Mouse (Mus musculus) forebrain, embryonic 11.5 days (tissue): Measurements from ENCODE around the gene Lpp. TPM values are rescaled to one million over a fixed set of nuclear protein-coding genes. Genes with fewer than 3 reads are reported as not detected.

ENCODE experiments used
- ATAC-seq: fragments of 200-750 bp; cut with Nextera tagmentation; replicated peaks from 2 replicates; pipeline ENCODE4 v1.8.0; 2017; ENCODE audit warnings: moderate TSS enrichment; ENCODE audit not compliant: low FRiP score
- DNase-seq: peaks from one replicate; pipeline ENCODE4 v3.0.0-alpha.2; 2017; ENCODE audit warnings: low spot score
- H3K27ac ChIP-seq: fragments of 300-500 bp; sonication (generic); 2 replicates; pipeline ENCODE4 v1.5.1; 2014; ENCODE audit warnings: low read depth, low read length
- H3K27me3 ChIP-seq: fragments of 300-500 bp; sonication (generic); 2 replicates; pipeline ENCODE4 v1.6.1; 2014; ENCODE audit warnings: mild to moderate bottlenecking, low read length, mixed read lengths; ENCODE audit not compliant: control insufficient read depth, insufficient read depth
- H3K36me3 ChIP-seq: fragments of 300-500 bp; sonication (generic); 2 replicates; pipeline ENCODE4 v1.6.1; 2014; ENCODE audit warnings: mild to moderate bottlenecking, low read length, moderate library complexity, mixed read lengths; ENCODE audit not compliant: control insufficient read depth, insufficient read depth
- H3K4me1 ChIP-seq: fragments of 300-500 bp; sonication (generic); replicated peaks from 2 replicates; pipeline ENCODE4 v1.6.1; 2014; ENCODE audit warnings: low read length, mixed read lengths; ENCODE audit not compliant: control insufficient read depth, insufficient read depth
- H3K4me2 ChIP-seq: fragments of 300-500 bp; sonication (generic); 2 replicates; pipeline ENCODE4 v1.6.1; 2014; ENCODE audit warnings: low read depth, mild to moderate bottlenecking, low read length, moderate library complexity, mixed read lengths; ENCODE audit not compliant: severe bottlenecking
- H3K4me3 ChIP-seq: fragments of 300-500 bp; sonication (generic); 2 replicates; pipeline ENCODE4 v1.5.1; 2014; ENCODE audit warnings: low read depth, low read length
- H3K9ac ChIP-seq: fragments of 300-500 bp; sonication (generic); 2 replicates; pipeline ENCODE4 v1.6.1; 2014; ENCODE audit warnings: low read length
- H3K9me3 ChIP-seq: fragments of 300-500 bp; sonication (generic); 2 replicates; pipeline ENCODE4 v1.6.1; 2016; ENCODE audit warnings: low read length, mixed read lengths; ENCODE audit not compliant: control insufficient read depth
- WGBS: fragments of 180-500 bp; shearing (Covaris S2); extraction: QIAGEN DNeasy Blood & Tissue Kit; methylation state at CpG from one replicate; pipeline ENCODE4 v1.1.7; 2014; 5-methylcytosine and 5-hydroxymethylcytosine counted together
- polyA plus RNA-seq: library from polyadenylated mRNA; unstranded; fragments of >200 nt; fragmentation: Nextera tagmentation; extraction: Ambion mirVana; gene quantifications from 2 replicates; pipeline ENCODE4 v1.2.1, GENCODE M21; 2014

Lpp gene
- polyA plus RNA-seq, 1 experiment from 2014 or later: 22.1 TPM

GRCm38 (mm10) chr16:24560998-24561397 lies 167.7 kb downstream of the Lpp start:
- ATAC-seq: no peak
- WGBS: 89% methylated on average over 2 of the region's 2 CpGs
- H3K27me3 ChIP-seq: no peaks in the 10 kb centered on the region

GRCm38 (mm10) chr16:24561602-24562001 lies 168.3 kb downstream of the Lpp start:
- DNase-seq: no peak
- 0 out of 2 replicates have a peak, but pooled peaks cover 2% of the 10 kb centered on the region for H3K4me1 ChIP-seq
- H3K27ac ChIP-seq: no peak overlapping the region
- no peak overlapping the region for H3K4me3 ChIP-seq
- H3K9ac ChIP-seq: no peak overlapping the region
- no peak for ATAC-seq
- no peaks in the 10 kb centered on the region for H3K9me3 ChIP-seq
- H3K4me2 ChIP-seq: no peak overlapping the region
- 78% methylated on average over 4 of the region's 4 CpGs for WGBS
- no peaks in the 10 kb centered on the region for H3K27me3 ChIP-seq
- H3K36me3 ChIP-seq: no peaks in the 10 kb centered on the region

More at GRCm38 (mm10) chr16:24560998-24561397, 167.7 kb downstream of the Lpp start:
- Histone ChIP-seq H3K4me1 (no peaks in the 10 kb centered on the region), H3K4me3 (no peak overlapping the region), H3K36me3 (no peaks in the 10 kb centered on the region), H3K4me2 (no peak overlapping the region), H3K9ac (no peak overlapping the region), H3K9me3 (no peaks in the 10 kb centered on the region), H3K27ac (no peak overlapping the region)
- no peak for DNase-seq

- 82% methylated on average over 7 of the region's 7 CpGs for WGBS
- H3K4me3 ChIP-seq: no peak overlapping the region
- no peak overlapping the region for H3K4me2 ChIP-seq
- ATAC-seq (no peak), DNase-seq (no peak)
- H3K9ac ChIP-seq: no peak overlapping the region
- H3K36me3 ChIP-seq: no peaks in the 10 kb centered on the region
- no peaks in the 10 kb centered on the region for H3K27me3 ChIP-seq
- no peaks in the 10 kb centered on the region for H3K9me3 ChIP-seq
- 0 out of 2 replicates have a peak, but pooled peaks cover 2% of the 10 kb centered on the region for H3K4me1 ChIP-seq
- H3K27ac ChIP-seq: no peak overlapping the region
These were observed 172.0 kb downstream of the Lpp start for GRCm38 (mm10) chr16:24565311-24565710.

- Histone ChIP-seq H3K9ac (no peak overlapping the region), H3K36me3 (no peaks in the 10 kb centered on the region), H3K4me1 (0 out of 2 replicates have a peak, but pooled peaks cover 2% of the 10 kb centered on the region), H3K4me2 (no peak overlapping the region), H3K27me3 (no peaks in the 10 kb centered on the region), H3K4me3 (no peak overlapping the region), H3K27ac (no peak overlapping the region), H3K9me3 (no peaks in the 10 kb centered on the region)
- 72% methylated on average over 3 of the region's 3 CpGs for WGBS
- no peak for ATAC-seq
- DNase-seq: no peak
These were observed 173.0 kb downstream of the Lpp start for GRCm38 (mm10) chr16:24566277-24566676.

GRCm38 (mm10) chr16:24567562-24567961 lies 174.3 kb downstream of the Lpp start:
- H3K9me3 ChIP-seq: no peaks in the 10 kb centered on the region
- no peak overlapping the region for H3K4me2 ChIP-seq
- no peak overlapping the region for H3K9ac ChIP-seq
- 88% methylated on average over 3 of the region's 3 CpGs for WGBS
- DNase-seq (no peak), ATAC-seq (no peak)
- no peak overlapping the region for H3K27ac ChIP-seq
- H3K4me3 ChIP-seq: no peak overlapping the region
- no peaks in the 10 kb centered on the region for H3K36me3 ChIP-seq
- 0 out of 2 replicates have a peak, but pooled peaks cover 2% of the 10 kb centered on the region for H3K4me1 ChIP-seq
- H3K27me3 ChIP-seq: no peaks in the 10 kb centered on the region

- DNase-seq: no peak
- WGBS: 77% methylated on average over 3 of the region's 3 CpGs
- Histone ChIP-seq H3K27me3 (no peaks in the 10 kb centered on the region), H3K4me1 (0 out of 2 replicates have a peak, but pooled peaks cover 2% of the 10 kb centered on the region), H3K36me3 (no peaks in the 10 kb centered on the region), H3K4me2 (no peak overlapping the region), H3K9me3 (no peaks in the 10 kb centered on the region), H3K27ac (no peak overlapping the region), H3K9ac (no peak overlapping the region), H3K4me3 (no peak overlapping the region)
- ATAC-seq: no peak
These were observed 174.8 kb downstream of the Lpp start for GRCm38 (mm10) chr16:24568061-24568460.

GRCm38 (mm10) chr16:24569681-24570080 lies 176.4 kb downstream of the Lpp start:
- H3K36me3 ChIP-seq: no peaks in the 10 kb centered on the region
- H3K27me3 ChIP-seq: no peaks in the 10 kb centered on the region
- WGBS: 83% methylated on average over 5 of the region's 5 CpGs
- H3K4me2 ChIP-seq: no peak overlapping the region
- ATAC-seq: no peak
- no peak for DNase-seq
- H3K9me3 ChIP-seq: no peaks in the 10 kb centered on the region
- 0 out of 2 replicates have a peak, but pooled peaks cover 2% of the 10 kb centered on the region for H3K4me1 ChIP-seq
- no peak overlapping the region for H3K27ac ChIP-seq
- no peak overlapping the region for H3K4me3 ChIP-seq
- no peak overlapping the region for H3K9ac ChIP-seq

- Histone ChIP-seq H3K4me2 (no peak overlapping the region), H3K27me3 (no peaks in the 10 kb centered on the region), H3K27ac (no peak overlapping the region), H3K4me3 (no peak overlapping the region), H3K36me3 (no peaks in the 10 kb centered on the region), H3K9me3 (no peaks in the 10 kb centered on the region), H3K4me1 (no peaks in the 10 kb centered on the region), H3K9ac (no peak overlapping the region)
- WGBS: 88% methylated on average over 2 of the region's 2 CpGs
- no peak for ATAC-seq
- DNase-seq: no peak
These were observed 183.7 kb downstream of the Lpp start for GRCm38 (mm10) chr16:24576999-24577398.

GRCm38 (mm10) chr16:24577798-24578197 lies 184.5 kb downstream of the Lpp start:
- 86% methylated on average over 2 of the region's 2 CpGs for WGBS

More at GRCm38 (mm10) chr16:24577798-24578197, 184.5 kb downstream of the Lpp start:
- DNase-seq (no peak), ATAC-seq (no peak)
- Histone ChIP-seq H3K9ac (no peak overlapping the region), H3K9me3 (no peaks in the 10 kb centered on the region), H3K4me1 (no peaks in the 10 kb centered on the region), H3K4me3 (no peak overlapping the region), H3K4me2 (no peak overlapping the region), H3K27me3 (no peaks in the 10 kb centered on the region), H3K36me3 (no peaks in the 10 kb centered on the region), H3K27ac (no peak overlapping the region)
